Mouse (Mus musculus) midbrain, embryonic 15.5 days (tissue): ENCODE measurements around the gene Gm20388. TPM values are rescaled to one million over a fixed set of nuclear protein-coding genes. Genes with fewer than 3 reads are reported as not detected.
"Not testable (repeated sequence)": the region's sequence is repeated elsewhere in the genome, so short reads cannot be mapped to it uniquely, and the experiment has no call there.

Experiments
- ATAC-seq: fragments of 200-750 bp; cut with Nextera tagmentation; replicated peaks from 2 replicates; pipeline ENCODE4 v1.8.0; 2017; ENCODE audit warnings: moderate TSS enrichment
- H3K27ac ChIP-seq: fragments of 300-500 bp; sonication (generic); 2 replicates; pipeline ENCODE4 v1.5.1; 2015; ENCODE audit warnings: mild to moderate bottlenecking, inconsistent platforms
- H3K27me3 ChIP-seq: fragments of 300-500 bp; sonication (generic); replicated peaks from 2 replicates; pipeline ENCODE4 v1.6.1; 2015; ENCODE audit warnings: inconsistent platforms
- H3K36me3 ChIP-seq: fragments of 300-500 bp; sonication (generic); replicated peaks from 2 replicates; pipeline ENCODE4 v1.6.1; 2015; ENCODE audit warnings: inconsistent platforms
- H3K4me1 ChIP-seq: fragments of 300-500 bp; sonication (generic); 2 replicates; pipeline ENCODE4 v1.6.1; 2015; ENCODE audit warnings: inconsistent platforms
- H3K4me2 ChIP-seq: fragments of 300-500 bp; sonication (generic); 2 replicates; pipeline ENCODE4 v1.6.1; 2015; ENCODE audit warnings: inconsistent platforms, mild to moderate bottlenecking, moderate library complexity
- H3K4me3 ChIP-seq: fragments of 300-500 bp; sonication (generic); 2 replicates; pipeline ENCODE4 v1.5.1; 2015; ENCODE audit warnings: mild to moderate bottlenecking, inconsistent platforms
- H3K9ac ChIP-seq: fragments of 300-500 bp; sonication (generic); 2 replicates; pipeline ENCODE4 v1.6.1; 2015; ENCODE audit warnings: mild to moderate bottlenecking, inconsistent platforms
- H3K9me3 ChIP-seq: fragments of 300-500 bp; sonication (generic); 2 replicates; pipeline ENCODE4 v1.6.1; 2016; ENCODE audit warnings: inconsistent platforms
- WGBS: fragments of 180-500 bp; shearing (Covaris S2); methylation state at CpG from one replicate; pipeline ENCODE4 v1.1.7; 2015; ENCODE audit warnings: mixed read lengths; 5-methylcytosine and 5-hydroxymethylcytosine counted together
- polyA plus RNA-seq: library from polyadenylated mRNA; unstranded; fragments of >200 nt; fragmentation: Nextera tagmentation; extraction: Ambion mirVana; gene quantifications from 2 replicates; pipeline ENCODE4 v1.2.1, GENCODE M21; 2015

The Gm20388 gene
- polyA plus RNA-seq, 1 experiment from 2014 or later: 5.6 TPM

DNA sequence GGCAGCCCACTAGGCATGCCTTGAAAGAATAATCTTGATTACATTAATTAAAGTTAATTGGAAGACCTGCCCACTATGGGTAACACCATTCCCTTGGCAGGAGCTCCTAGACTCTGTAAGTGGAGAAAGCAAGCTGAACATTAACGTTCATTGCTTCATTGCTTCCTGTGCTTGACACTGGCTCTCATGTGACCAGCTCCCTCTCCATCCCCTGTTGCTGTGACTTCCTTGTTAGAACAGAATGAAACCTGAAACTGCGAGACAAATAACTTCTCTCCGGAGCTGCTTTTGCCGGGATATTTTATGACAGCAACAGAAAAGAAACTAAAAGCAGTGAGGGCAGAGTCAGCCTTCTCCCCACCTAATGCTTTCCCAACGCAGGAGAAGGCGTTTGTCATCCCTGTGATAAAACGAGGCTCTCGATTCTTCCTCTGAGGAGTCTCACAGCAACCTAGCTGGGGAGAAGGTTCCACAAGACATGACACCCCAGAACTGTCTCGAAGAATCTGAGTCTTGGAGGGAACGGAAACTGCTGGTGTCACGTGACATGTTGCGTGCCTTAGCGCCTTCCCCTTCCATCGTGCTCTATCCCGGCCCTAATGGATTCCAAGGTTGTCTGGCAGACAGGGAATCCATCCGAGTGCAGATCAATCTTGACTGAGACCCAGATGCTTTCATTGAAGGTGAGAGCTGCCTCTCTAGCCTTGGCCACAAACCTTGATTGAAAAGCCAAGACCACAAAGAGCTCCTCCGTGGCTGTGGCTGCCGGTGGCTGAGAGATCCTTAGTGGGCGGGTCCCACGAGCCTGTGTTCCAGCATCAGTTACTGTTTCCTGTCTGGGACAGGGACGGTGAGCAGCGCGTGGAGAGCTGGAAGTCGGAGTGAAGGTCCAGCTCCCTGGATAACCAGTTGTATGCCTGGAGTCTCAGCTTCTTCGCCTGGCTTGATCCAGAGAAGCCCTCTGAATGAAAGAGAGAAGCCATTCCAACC lies 2654.0 kb downstream of the Gm20388 start:
- ATAC-seq: no peak
- no peaks in the 10 kb centered on the region for H3K27me3 ChIP-seq
- no peak overlapping the region for H3K9ac ChIP-seq
- H3K4me3 ChIP-seq: no peak overlapping the region
- no peaks in the 10 kb centered on the region for H3K9me3 ChIP-seq
- H3K4me2 ChIP-seq: no peak overlapping the region
- 92% methylated on average over 25 of the region's 25 CpGs for WGBS
- no peaks in the 10 kb centered on the region for H3K36me3 ChIP-seq
- H3K27ac ChIP-seq: no peak overlapping the region
- H3K4me1 ChIP-seq: peaks cover 23% of the 10 kb centered on the region

DNA sequence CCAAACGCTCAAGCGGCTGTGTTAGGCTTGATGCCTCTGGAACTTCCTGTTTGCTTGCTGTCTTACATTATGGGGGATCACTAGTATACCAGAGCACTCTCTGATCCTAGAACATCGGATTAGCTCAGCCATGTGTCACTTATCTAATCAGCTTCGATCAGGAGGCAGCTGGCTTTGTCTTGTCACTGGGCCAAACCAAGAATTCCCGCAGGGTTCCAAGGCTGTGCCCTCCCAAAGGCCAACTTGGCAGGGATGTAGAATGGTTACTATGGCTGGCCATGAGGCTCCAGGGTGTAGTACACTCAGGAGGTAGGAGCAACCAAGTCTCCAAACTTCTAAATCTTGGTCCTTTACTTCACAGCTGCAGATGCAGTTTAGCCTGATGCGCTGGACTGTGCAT lies 2656.1 kb downstream of the Gm20388 start:
- peaks cover 23% of the 10 kb centered on the region for H3K4me1 ChIP-seq
- no peaks in the 10 kb centered on the region for H3K27me3 ChIP-seq
- no peaks in the 10 kb centered on the region for H3K9me3 ChIP-seq
- peak overlapping the region; percentile 87 for H3K27ac ChIP-seq
- 19% methylated on average over 6 of the region's 6 CpGs for WGBS
- H3K4me3 ChIP-seq: peak overlapping the region; percentile 69
- H3K4me2 ChIP-seq: peak overlapping the region; percentile 86
- no peaks in the 10 kb centered on the region for H3K36me3 ChIP-seq
- peak overlapping the region; percentile 63 for H3K9ac ChIP-seq
- 0 out of 2 replicates have a peak, but pooled peaks have one; percentile 0 for ATAC-seq

DNA sequence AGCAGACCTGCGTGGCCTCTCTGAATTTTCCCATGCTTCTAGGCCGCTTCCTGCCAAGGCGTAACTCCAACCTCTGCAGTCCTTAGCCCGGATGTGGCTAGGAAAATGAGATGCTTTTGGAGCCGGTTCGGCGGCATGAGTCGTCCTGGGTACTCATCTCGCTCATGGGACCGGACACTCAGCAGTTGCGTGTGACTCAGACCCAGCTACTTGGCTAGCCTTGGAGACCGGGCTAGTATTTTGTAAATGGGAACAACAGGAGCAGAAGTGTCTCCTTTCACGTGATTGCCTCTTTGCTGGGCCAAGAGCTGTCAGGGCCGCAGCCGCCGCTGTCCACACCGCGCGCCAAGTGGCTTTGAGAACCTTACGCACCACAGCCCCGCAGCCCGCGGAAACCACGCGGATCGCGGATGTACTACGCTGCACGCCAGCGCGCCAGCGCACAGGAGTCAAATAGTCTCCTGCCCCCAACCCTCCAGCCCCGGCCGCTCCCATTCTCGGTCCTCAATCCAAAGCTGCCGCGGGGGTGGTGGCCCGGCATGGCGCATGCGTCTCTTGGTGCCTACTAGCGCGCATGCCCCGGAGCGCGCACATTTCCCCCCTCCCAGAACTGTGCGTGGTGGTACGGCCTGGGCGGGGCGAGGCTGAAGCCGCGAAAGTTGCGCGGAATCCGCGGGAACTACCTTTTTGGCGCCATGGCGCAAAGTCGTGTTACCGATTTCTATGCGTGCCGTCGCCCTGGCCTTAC lies 2656.9 kb downstream of the Gm20388 start, which contains the start of gene Cdt1:
Cdt1 (plus strand) TSS at position 655 of the 748 bp plus-strand sequence.
- H3K9me3 ChIP-seq: no peaks in the 10 kb centered on the region
- WGBS: under 1% methylated on average over 62 of the region's 62 CpGs
- H3K36me3 ChIP-seq: no peaks in the 10 kb centered on the region
- H3K27ac ChIP-seq: peak within 1 kb of the TSS; percentile 87
- peak within 1 kb of the TSS; percentile 63 for H3K9ac ChIP-seq
- ATAC-seq: peak; percentile 95
- H3K4me1 ChIP-seq: peaks cover 23% of the 10 kb centered on the region
- H3K4me3 ChIP-seq: peak within 1 kb of the TSS; percentile 69
- peak within 1 kb of the TSS; percentile 86 for H3K4me2 ChIP-seq
- no peaks in the 10 kb centered on the region for H3K27me3 ChIP-seq

DNA sequence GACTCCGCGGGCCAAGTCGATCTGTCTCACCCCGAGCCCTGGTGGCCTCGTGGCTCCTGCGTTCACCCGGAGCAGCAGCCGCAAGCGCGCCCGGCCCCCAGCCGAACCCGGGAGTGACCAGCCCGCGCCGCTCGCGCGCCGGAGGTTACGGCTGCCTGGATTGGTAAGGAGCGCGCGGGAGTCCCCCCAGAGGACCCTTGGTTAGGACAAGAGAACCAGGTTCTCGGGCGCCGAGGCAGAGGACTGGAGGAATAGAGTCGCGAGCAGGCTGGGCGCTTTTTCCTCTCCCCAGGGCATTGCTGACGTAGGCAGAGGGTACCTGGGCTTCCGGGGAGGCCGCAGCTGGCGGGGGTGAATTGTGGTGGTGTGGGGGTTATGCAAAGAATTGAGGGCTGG lies 2657.5 kb downstream of the Gm20388 start:
- H3K4me2 ChIP-seq: peak overlapping the region; percentile 86
- 1% methylated on average over 34 of the region's 34 CpGs for WGBS
- ATAC-seq: peak; percentile 62

DNA sequence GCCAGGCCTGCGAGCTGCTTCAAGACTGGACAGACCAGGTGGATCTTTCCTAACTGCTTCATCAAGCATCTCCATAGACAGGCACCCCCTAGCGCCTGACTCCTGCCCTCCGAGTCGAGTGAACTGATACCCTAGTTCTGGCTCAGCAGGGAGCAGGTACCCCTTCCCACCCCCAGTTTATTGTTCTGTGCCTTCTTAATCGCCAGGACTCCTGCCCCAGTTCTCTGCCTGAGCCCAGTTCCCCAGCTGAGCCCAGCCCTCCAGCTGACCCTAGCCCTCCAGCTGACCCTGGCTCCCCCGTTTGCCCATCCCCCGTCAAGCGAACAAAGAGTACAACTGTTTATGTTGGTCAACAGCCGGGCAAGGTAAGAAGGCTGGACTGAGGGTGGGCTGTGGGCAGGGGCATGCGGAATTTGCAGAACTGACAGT lies 2658.3 kb downstream of the Gm20388 start:
- Histone ChIP-seq H3K27ac (no peak overlapping the region), H3K4me2 (peak overlapping the region; percentile 86), H3K4me3 (peak overlapping the region; percentile 69), H3K27me3 (no peaks in the 10 kb centered on the region), H3K9me3 (no peaks in the 10 kb centered on the region), H3K9ac (no peak overlapping the region; the same call in 1 of the 2 replicates), H3K4me1 (peaks cover 27% of the 10 kb centered on the region), H3K36me3 (no peaks in the 10 kb centered on the region)
- no peak for ATAC-seq
- WGBS: 15% methylated on average over 10 of the region's 10 CpGs

More for the DNA sequence above, 2657.5 kb downstream of the Gm20388 start:
- Histone ChIP-seq H3K9ac (peak overlapping the region; percentile 63), H3K4me1 (peaks cover 24% of the 10 kb centered on the region), H3K36me3 (no peaks in the 10 kb centered on the region), H3K27me3 (no peaks in the 10 kb centered on the region), H3K9me3 (no peaks in the 10 kb centered on the region), H3K4me3 (peak overlapping the region; percentile 69), H3K27ac (peak overlapping the region; percentile 87)

- Histone ChIP-seq H3K36me3 (no peaks in the 10 kb centered on the region), H3K4me3 (no peak overlapping the region; the same call in 1 of the 2 replicates), H3K4me1 (peaks cover 28% of the 10 kb centered on the region), H3K4me2 (peak overlapping the region; percentile 86; the same call in 1 of the 2 replicates), H3K27me3 (no peaks in the 10 kb centered on the region), H3K27ac (no peak overlapping the region), H3K9ac (no peak overlapping the region), H3K9me3 (no peaks in the 10 kb centered on the region)
- 64% methylated on average over 9 of the region's 9 CpGs for WGBS
- ATAC-seq: no peak
These were observed 2658.7 kb downstream of the Gm20388 start for GRCm38 (mm10) chr8:122569329-122569728.

- no peaks in the 10 kb centered on the region for H3K36me3 ChIP-seq
- no peaks in the 10 kb centered on the region for H3K27me3 ChIP-seq
- H3K4me3 ChIP-seq: no peak overlapping the region
- ATAC-seq: no peak
- H3K4me1 ChIP-seq: peaks cover 35% of the 10 kb centered on the region
- H3K27ac ChIP-seq: no peak overlapping the region
- H3K9ac ChIP-seq: no peak overlapping the region
- no peak overlapping the region for H3K4me2 ChIP-seq
- WGBS: 97% methylated on average over 16 of the region's 16 CpGs
- H3K9me3 ChIP-seq: no peaks in the 10 kb centered on the region
These were observed 2659.4 kb downstream of the Gm20388 start for GRCm38 (mm10) chr8:122569996-122570395.

GRCm38 (mm10) chr8:122571153-122571552 lies 2660.5 kb downstream of the Gm20388 start:
- H3K36me3 ChIP-seq: no peaks in the 10 kb centered on the region
- ATAC-seq: no peak
- H3K9me3 ChIP-seq: no peaks in the 10 kb centered on the region
- no peak overlapping the region for H3K9ac ChIP-seq
- H3K27me3 ChIP-seq: no peaks in the 10 kb centered on the region
- WGBS: 94% methylated on average over 11 of the region's 11 CpGs
- peaks cover 45% of the 10 kb centered on the region for H3K4me1 ChIP-seq
- no peak overlapping the region for H3K4me3 ChIP-seq
- H3K4me2 ChIP-seq: no peak overlapping the region
- no peak overlapping the region for H3K27ac ChIP-seq

DNA sequence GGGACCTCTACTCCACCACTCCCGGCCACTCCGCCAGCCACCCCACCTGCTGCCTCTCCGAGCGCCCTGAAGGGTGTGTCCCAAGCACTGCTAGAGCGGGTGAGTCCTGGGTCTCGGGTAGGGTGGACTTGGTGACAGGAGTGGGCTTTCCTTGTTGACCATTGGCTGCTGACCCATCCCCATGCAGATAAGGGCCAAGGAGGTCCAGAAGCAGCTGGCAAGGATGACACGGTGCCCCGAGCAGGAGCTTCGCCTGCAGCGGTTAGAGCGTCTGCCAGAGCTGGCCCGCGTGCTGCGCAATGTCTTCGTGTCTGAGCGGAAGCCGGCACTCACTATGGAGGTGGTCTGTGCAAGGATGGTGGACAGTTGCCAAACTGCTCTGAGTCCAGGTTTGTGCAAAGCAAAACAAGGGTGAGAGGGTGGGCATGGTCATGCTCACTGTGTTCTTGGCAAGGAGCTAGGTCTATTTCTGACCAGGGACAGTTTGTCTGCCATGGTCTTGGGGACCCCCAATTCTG lies 2661.2 kb downstream of the Gm20388 start:
- Histone ChIP-seq H3K4me3 (no peak overlapping the region), H3K9me3 (no peaks in the 10 kb centered on the region), H3K27me3 (no peaks in the 10 kb centered on the region), H3K9ac (no peak overlapping the region), H3K4me1 (peaks cover 41% of the 10 kb centered on the region), H3K27ac (no peak overlapping the region), H3K36me3 (no peaks in the 10 kb centered on the region), H3K4me2 (no peak overlapping the region)
- no peak for ATAC-seq
- 95% methylated on average over 17 of the region's 17 CpGs for WGBS

DNA sequence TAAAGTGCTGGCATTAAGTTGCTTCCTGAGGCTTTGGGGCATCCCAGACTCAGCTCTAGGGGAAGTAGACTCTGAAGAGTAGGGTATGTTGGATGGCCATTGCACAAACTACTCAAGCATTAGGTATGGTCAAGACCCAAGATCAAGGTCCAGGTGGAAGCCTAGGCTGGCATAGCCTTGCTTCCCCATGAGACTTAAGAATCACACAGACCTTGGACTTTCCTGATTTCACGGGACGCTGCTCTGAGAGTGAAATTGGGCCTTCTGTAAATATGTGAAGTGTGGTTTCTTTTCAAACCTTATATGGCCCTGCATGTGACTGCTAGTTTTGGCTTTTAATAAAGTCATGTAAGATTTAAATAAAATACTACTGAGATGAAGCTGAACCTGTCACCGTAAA lies 2662.1 kb downstream of the Gm20388 start:
- Histone ChIP-seq H3K27ac (no peak overlapping the region), H3K4me2 (no peak overlapping the region), H3K9ac (no peak overlapping the region), H3K9me3 (no peaks in the 10 kb centered on the region), H3K4me3 (no peak overlapping the region), H3K27me3 (no peaks in the 10 kb centered on the region), H3K36me3 (no peaks in the 10 kb centered on the region), H3K4me1 (peaks cover 42% of the 10 kb centered on the region)
- ATAC-seq: no peak
- WGBS: 88% methylated on average over 3 of the region's 3 CpGs

DNA sequence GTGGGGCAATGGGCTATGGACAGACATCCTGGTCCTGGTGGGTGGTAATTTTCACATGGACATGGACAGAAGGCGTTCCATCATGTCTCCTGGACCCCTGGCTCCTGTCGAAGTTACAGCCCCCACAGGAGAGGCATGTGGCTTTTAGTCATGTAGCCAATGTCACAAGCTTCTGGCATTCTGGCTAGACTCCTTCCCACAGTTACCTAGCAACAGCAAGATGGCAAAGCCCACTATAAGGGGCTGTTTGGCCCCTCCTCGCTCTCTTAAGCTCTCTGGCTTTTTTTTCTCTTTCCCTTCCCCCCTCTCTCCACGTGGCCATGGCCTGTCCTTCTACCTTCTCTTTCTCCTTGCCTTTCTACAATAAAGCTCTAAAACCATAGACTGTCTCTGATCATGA lies 2662.5 kb downstream of the Gm20388 start:
- not testable (repeated sequence) for H3K4me3 ChIP-seq, H3K27ac ChIP-seq, H3K36me3 ChIP-seq, H3K9ac ChIP-seq, H3K4me2 ChIP-seq, H3K27me3 ChIP-seq, ATAC-seq, H3K9me3 ChIP-seq
- H3K4me1 ChIP-seq: peaks cover 41% of the 10 kb centered on the region
- 29% methylated on average over 4 of the region's 4 CpGs for WGBS

- Histone ChIP-seq H3K36me3 (no peaks in the 10 kb centered on the region), H3K4me1 (peaks cover 37% of the 10 kb centered on the region), H3K9ac (no peak overlapping the region), H3K4me3 (no peak overlapping the region), H3K27me3 (no peaks in the 10 kb centered on the region), H3K27ac (no peak overlapping the region), H3K4me2 (no peak overlapping the region), H3K9me3 (no peaks in the 10 kb centered on the region)
- 53% methylated on average over 9 of the region's 9 CpGs for WGBS
- no peak for ATAC-seq
These were observed 2662.9 kb downstream of the Gm20388 start for GRCm38 (mm10) chr8:122573577-122573976.
